Mouse (Mus musculus) monocyte, adult 2 months (primary cell): ENCODE data around the gene Gm21876.
"Not testable (repeated sequence)": the region's sequence is repeated elsewhere in the genome, so short reads cannot be mapped to it uniquely, and the experiment has no call there.

Source experiments
- DNase-seq, 2 experiments: peaks; one replicate each; pipeline ENCODE4 v3.0.0; 2022; ENCODE audit warnings: low spot score in 2 of 2, low read depth in 1 of 2

Gm21876 gene

GRCm38 (mm10) chrX:21175553-21175952 is at the start of gene Gm21876:
Gm21876 (minus strand) TSS chrX:21175653.
- no peak for DNase-seq

DNA sequence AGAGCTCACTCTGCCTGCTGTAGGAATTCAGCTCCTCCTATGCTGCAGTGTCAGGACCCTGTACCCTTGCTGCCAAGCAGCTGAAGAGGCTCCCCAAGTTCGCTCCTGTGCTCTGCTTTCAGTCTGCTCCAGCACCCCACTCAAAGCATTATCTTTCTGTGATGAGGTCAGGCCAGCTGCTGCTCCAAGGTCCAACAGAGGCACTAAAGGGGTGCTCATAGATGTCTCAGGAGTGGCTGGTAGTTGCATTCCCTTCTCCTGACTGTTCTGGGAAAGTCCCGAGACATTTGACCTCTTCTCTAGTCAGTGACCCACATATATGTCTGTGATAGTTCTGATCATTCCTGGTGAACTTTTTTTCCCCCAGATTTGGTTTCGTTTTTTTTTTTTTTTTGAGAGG is 45.0 kb upstream of the Gm21876 start:
- DNase-seq, result no peak

DNA sequence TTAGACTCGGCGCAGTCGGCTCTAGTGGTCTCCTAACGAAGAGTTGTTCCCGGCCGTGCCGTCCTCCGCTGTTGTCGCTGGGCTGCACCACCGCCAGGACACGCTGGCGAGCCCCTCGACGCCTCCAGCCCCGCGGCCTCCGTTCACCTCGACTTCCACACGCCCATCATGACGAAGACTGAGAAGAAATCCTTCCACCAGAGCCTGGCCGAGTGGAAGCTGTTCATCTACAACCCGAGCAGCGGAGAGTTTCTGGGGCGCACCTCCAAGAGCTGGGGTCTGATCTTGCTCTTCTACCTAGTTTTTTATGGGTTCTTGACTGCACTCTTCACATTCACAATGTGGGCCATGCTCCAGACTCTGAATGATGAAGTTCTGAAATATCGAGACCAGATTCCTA is 28.8 kb downstream of the Gm21876 start:
- DNase-seq, result not testable (repeated sequence)
